Mouse (Mus musculus): Measurements from ENCODE around the gene Satb2. TPM values are rescaled to one million over a fixed set of nuclear protein-coding genes. Genes with fewer than 3 reads are reported as not detected.
A peak's percentile ranks its signal among the peaks of the same experiment; 100 is the strongest.

Gene Satb2
- polyA plus RNA-seq, 1 experiment, result 1.8 TPM

- Histone ChIP-seq H3K4me3 (no peak overlapping the region), H3K4me2 (ENCODE audit: low read depth) (no peak overlapping the region), H3K27me3 (ENCODE audit: control insufficient read depth, insufficient read depth, insufficient read length) (no peaks in the 10 kb centered on the region), H3ac (ENCODE audit: control insufficient read depth, insufficient read length) (no peak overlapping the region), H3K79me2 (ENCODE audit: control insufficient read depth, insufficient read depth) (no peaks in the 10 kb centered on the region), H3K36me3 (ENCODE audit: control insufficient read depth, insufficient read depth) (peaks cover 20% of the 10 kb centered on the region)
- TF ChIP-seq MAX (IDR thresholded peaks at IDR 0.05; ENCODE audit: low read depth), result no peak
- TF ChIP-seq POLR2A (IDR thresholded peaks at IDR 0.05; ENCODE audit: insufficient read length, low read depth), result no peak
- no peak for TF ChIP-seq TCF12 (IDR thresholded peaks at IDR 0.05; ENCODE audit: insufficient read depth, poor library complexity, severe bottlenecking)
- no peak for TF ChIP-seq MYOG (IDR thresholded peaks at IDR 0.05; ENCODE audit: control insufficient read depth in 1 of 3, insufficient read depth in 1 of 3, insufficient read length in 2 of 3, low read depth in 2 of 3)
- TF ChIP-seq E2F4 (IDR thresholded peaks at IDR 0.05; ENCODE audit: insufficient read depth), result no peak
- no peak for TF ChIP-seq MYOD1 (IDR thresholded peaks at IDR 0.05; ENCODE audit: control insufficient read depth in 1 of 3, insufficient read length in 2 of 3, low read depth in 2 of 3)
- no peak for TF ChIP-seq CEBPB (IDR thresholded peaks at IDR 0.05; ENCODE audit: insufficient read depth, poor library complexity, severe bottlenecking)
- TF ChIP-seq USF1 (IDR thresholded peaks at IDR 0.05; ENCODE audit: low read depth), result no peak
- no peak for TF ChIP-seq POLR2AphosphoS2 (IDR thresholded peaks at IDR 0.05; ENCODE audit: insufficient read length, low read depth)
- TF ChIP-seq SRF (IDR thresholded peaks at IDR 0.05; ENCODE audit: control insufficient read depth, insufficient read length, low read depth), result no peak
- no peak for TF ChIP-seq TCF3 (IDR thresholded peaks at IDR 0.05; ENCODE audit: insufficient read length, low read depth)
- no peak for TF ChIP-seq REST (IDR thresholded peaks at IDR 0.05; ENCODE audit: insufficient read depth, insufficient read length)
Observed at GRCm38 (mm10) chr1:56845523-56846118, 132.8 kb downstream of the Satb2 start.

GRCm38 (mm10) chr1:56844551-56845330 lies 133.7 kb downstream of the Satb2 start:
- Histone ChIP-seq H3ac (ENCODE audit: control insufficient read depth, insufficient read length) (no peak overlapping the region), H3K79me2 (ENCODE audit: control insufficient read depth, insufficient read depth) (no peaks in the 10 kb centered on the region), H3K4me2 (ENCODE audit: low read depth) (no peak overlapping the region), H3K27me3 (ENCODE audit: control insufficient read depth, insufficient read depth, insufficient read length) (no peaks in the 10 kb centered on the region), H3K36me3 (ENCODE audit: control insufficient read depth, insufficient read depth) (peaks cover 16% of the 10 kb centered on the region), H3K4me3 (no peak overlapping the region)
- no peak for TF ChIP-seq TCF12 (IDR thresholded peaks at IDR 0.05; ENCODE audit: insufficient read depth, poor library complexity, severe bottlenecking)
- no peak for TF ChIP-seq POLR2A (IDR thresholded peaks at IDR 0.05; ENCODE audit: insufficient read length, low read depth)
- no peak for TF ChIP-seq MAX (IDR thresholded peaks at IDR 0.05; ENCODE audit: low read depth)
- TF ChIP-seq TCF3 (IDR thresholded peaks at IDR 0.05; ENCODE audit: insufficient read length, low read depth), result no peak
- TF ChIP-seq USF1 (IDR thresholded peaks at IDR 0.05; ENCODE audit: low read depth), result no peak
- TF ChIP-seq POLR2AphosphoS2 (IDR thresholded peaks at IDR 0.05; ENCODE audit: insufficient read length, low read depth), result no peak
- no peak for TF ChIP-seq E2F4 (IDR thresholded peaks at IDR 0.05; ENCODE audit: insufficient read depth)
- no peak for TF ChIP-seq SRF (IDR thresholded peaks at IDR 0.05; ENCODE audit: control insufficient read depth, insufficient read length, low read depth)
- no peak for TF ChIP-seq MYOD1 (IDR thresholded peaks at IDR 0.05; ENCODE audit: control insufficient read depth in 1 of 3, insufficient read length in 2 of 3, low read depth in 2 of 3)
- no peak for TF ChIP-seq MYOG (IDR thresholded peaks at IDR 0.05; ENCODE audit: control insufficient read depth in 1 of 3, insufficient read depth in 1 of 3, insufficient read length in 2 of 3, low read depth in 2 of 3)
- no peak for TF ChIP-seq CEBPB (IDR thresholded peaks at IDR 0.05; ENCODE audit: insufficient read depth, poor library complexity, severe bottlenecking)
- no peak for TF ChIP-seq REST (IDR thresholded peaks at IDR 0.05; ENCODE audit: insufficient read depth, insufficient read length)

GRCm38 (mm10) chr1:56838901-56839300 lies 139.5 kb downstream of the Satb2 start:
- Histone ChIP-seq H3K79me2 (ENCODE audit: control insufficient read depth, insufficient read depth) (no peaks in the 10 kb centered on the region), H3K36me3 (ENCODE audit: control insufficient read depth, insufficient read depth) (no peaks in the 10 kb centered on the region), H3ac (ENCODE audit: control insufficient read depth, insufficient read length) (no peak overlapping the region), H3K4me2 (ENCODE audit: low read depth) (no peak overlapping the region), H3K27me3 (ENCODE audit: control insufficient read depth, insufficient read depth, insufficient read length) (no peaks in the 10 kb centered on the region), H3K4me3 (no peak overlapping the region)
- no peak for TF ChIP-seq TCF12 (IDR thresholded peaks at IDR 0.05; ENCODE audit: insufficient read depth, poor library complexity, severe bottlenecking)
- TF ChIP-seq REST (IDR thresholded peaks at IDR 0.05; ENCODE audit: insufficient read depth, insufficient read length), result peak; percentile 52

GRCm38 (mm10) chr1:56833984-56834900 lies 144.2 kb downstream of the Satb2 start:
- H3K79me2 ChIP-seq (ENCODE audit: control insufficient read depth, insufficient read depth), result no peaks in the 10 kb centered on the region
- H3K4me3 ChIP-seq, result no peak overlapping the region
- TF ChIP-seq E2F4 (IDR thresholded peaks at IDR 0.05; ENCODE audit: insufficient read depth) (no peak), REST (IDR thresholded peaks at IDR 0.05; ENCODE audit: insufficient read depth, insufficient read length) (no peak), MYOD1 (IDR thresholded peaks at IDR 0.05; ENCODE audit: control insufficient read depth in 1 of 3, insufficient read length in 2 of 3, low read depth in 2 of 3) (peak in 2 of 3 experiments; percentile 90 to 95), MAX (IDR thresholded peaks at IDR 0.05; ENCODE audit: low read depth) (no peak), USF1 (IDR thresholded peaks at IDR 0.05; ENCODE audit: low read depth) (no peak), CEBPB (IDR thresholded peaks at IDR 0.05; ENCODE audit: insufficient read depth, poor library complexity, severe bottlenecking) (no peak), MYOG (IDR thresholded peaks at IDR 0.05; ENCODE audit: control insufficient read depth in 1 of 3, insufficient read depth in 1 of 3, insufficient read length in 2 of 3, low read depth in 2 of 3) (peak in 1 of 3 experiments; percentile 78), POLR2AphosphoS2 (IDR thresholded peaks at IDR 0.05; ENCODE audit: insufficient read length, low read depth) (no peak), TCF3 (IDR thresholded peaks at IDR 0.05; ENCODE audit: insufficient read length, low read depth) (peak; percentile 63), TCF12 (IDR thresholded peaks at IDR 0.05; ENCODE audit: insufficient read depth, poor library complexity, severe bottlenecking) (peak; percentile 14), SRF (IDR thresholded peaks at IDR 0.05; ENCODE audit: control insufficient read depth, insufficient read length, low read depth) (no peak), POLR2A (IDR thresholded peaks at IDR 0.05; ENCODE audit: insufficient read length, low read depth) (no peak)
- peaks cover 10% of the 10 kb centered on the region for H3K36me3 ChIP-seq (ENCODE audit: control insufficient read depth, insufficient read depth)
- no peaks in the 10 kb centered on the region for H3K27me3 ChIP-seq (ENCODE audit: control insufficient read depth, insufficient read depth, insufficient read length)
- H3ac ChIP-seq (ENCODE audit: control insufficient read depth, insufficient read length), result no peak overlapping the region
- no peak overlapping the region for H3K4me2 ChIP-seq (ENCODE audit: low read depth)
